Mouse (Mus musculus) lung, adult 18-20 months (tissue): ENCODE measurements around the gene Atrnl1.
"Not testable (repeated sequence)": the region's sequence is repeated elsewhere in the genome, so short reads cannot be mapped to it uniquely, and the experiment has no call there.

Source experiments
- DNase-seq, 2 experiments: peaks; one replicate each; pipeline ENCODE4 v3.0.0; 2022; ENCODE audit warnings: mixed read lengths in 2 of 2

Gene Atrnl1

DNA sequence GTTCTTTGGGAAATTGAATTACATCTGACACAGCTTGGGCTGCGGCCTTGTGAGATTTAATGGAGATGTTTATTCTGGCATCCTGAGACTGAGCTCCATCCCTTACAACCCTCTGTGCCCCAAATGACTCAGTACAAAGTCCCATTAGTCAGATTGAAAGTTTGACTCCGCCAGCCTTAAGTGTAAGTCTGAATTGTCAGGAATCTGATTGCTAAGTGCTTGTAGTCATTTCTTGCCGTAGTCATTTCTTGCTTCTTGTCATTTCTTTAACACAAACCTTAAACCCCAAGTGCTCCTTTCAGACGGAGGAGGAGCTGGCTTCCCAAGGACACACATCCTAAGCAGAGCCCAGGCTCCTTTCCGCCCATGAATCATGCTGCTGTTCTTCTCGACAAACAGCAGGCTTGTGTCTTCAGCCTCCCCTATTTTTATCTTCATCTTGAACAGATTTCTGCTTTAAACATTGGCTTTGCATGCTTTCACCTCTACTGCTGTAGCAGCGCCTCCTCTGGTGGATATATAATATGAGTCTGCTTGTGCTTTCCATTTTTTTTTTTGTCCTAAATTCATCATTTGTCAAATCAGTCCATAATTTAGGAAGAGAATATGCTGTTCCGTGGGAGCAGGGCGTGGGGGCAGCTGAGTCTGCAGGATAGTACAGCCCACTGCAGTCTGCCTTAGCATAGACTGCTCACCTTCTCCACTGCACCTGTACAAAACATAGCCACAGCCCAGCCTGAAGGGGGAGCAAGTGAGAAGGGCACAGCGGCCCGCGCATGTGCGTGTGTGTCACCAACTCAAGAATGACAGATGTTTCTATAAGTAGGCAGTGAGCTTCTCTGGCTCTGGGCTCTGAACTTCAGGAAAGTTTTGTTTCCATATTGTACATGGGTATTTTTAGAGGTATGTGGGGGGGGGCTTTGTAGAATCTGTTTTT is 214.7 kb downstream of the Atrnl1 start:
- no peak for DNase-seq

DNA sequence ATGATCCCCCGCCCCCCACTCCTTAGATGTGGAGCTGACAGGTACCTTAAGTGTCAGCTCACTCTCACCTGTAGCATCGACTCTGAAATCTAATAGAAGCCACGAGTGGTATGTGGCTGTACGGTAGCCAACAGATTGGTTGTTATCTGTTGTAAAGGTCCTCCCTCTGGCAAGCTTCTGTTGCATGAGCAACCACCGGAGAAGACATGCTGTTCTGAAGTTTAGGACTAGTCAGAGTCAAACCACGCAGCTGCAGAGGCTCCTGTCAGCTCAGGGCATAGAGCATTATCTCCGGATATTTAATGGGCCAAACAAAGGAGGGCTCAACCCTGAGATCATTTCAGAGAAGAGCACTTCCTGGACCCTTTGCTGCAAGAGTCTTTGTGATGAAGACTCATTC is 222.2 kb downstream of the Atrnl1 start:
- no peak for DNase-seq

DNA sequence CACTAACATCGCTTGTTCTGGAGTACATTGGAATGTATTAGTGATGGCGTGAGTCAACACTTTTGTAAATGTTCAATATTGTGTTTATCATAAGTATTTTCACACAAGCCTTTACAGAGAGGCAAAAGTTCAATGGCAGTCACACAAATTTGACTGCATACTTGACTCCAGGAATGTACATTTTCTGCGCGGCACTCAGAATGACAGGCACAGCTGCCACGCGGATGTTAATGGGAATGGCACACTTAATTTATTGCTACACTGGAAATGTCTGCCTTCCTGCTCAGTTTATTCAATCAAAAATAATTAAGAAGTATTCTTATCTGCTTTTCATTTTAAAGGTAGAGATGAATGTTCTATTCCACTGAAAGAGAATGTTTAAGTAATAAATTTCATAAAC is 227.0 kb downstream of the Atrnl1 start:
- DNase-seq, result no peak

- DNase-seq, result no peak
Observed at GRCm38 (mm10) chr19:57838546-57838945, 227.7 kb downstream of the Atrnl1 start.

DNA sequence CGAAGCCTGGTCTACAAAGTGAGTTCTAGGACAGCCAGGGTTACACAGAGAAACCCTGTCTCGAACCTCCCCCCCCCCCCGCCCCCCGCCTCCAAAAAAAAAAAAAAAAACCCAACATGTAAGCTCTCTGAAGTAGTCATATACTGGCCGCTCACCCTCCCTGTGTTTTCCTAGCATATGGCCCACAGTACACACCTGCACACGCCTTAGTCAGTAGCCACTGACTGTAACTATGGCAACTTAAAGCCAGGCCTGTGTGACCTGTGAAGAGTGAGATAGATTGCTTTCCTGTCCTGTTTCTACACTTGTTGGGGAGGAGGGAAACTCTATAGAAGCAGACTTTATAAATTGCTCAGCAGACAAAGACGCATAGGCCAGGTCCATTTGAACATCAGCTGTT is 239.1 kb downstream of the Atrnl1 start:
- DNase-seq, result no peak

GRCm38 (mm10) chr19:57868350-57868749 is 257.5 kb downstream of the Atrnl1 start:
- peak; percentile 45 to 62 for DNase-seq

DNA sequence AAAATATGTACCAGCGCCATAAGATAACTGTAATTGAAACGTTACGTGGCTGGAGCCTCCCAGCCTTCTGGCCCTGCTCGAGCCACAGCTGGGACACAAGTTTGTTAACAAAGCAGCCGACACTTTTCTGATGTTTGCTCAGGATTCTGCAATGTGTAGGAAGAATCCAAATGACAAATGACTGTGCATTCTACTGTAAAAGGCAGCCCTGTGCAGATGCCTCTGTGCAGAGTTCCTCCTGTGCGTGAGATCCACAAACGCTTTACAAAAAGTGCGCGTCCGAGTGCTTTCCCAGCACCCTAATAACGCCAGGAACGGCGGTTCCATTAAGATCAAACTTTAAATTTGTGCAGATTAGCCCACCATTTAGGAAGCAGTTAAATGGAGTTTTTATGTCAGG is 260.0 kb downstream of the Atrnl1 start:
- DNase-seq, result no peak

DNA sequence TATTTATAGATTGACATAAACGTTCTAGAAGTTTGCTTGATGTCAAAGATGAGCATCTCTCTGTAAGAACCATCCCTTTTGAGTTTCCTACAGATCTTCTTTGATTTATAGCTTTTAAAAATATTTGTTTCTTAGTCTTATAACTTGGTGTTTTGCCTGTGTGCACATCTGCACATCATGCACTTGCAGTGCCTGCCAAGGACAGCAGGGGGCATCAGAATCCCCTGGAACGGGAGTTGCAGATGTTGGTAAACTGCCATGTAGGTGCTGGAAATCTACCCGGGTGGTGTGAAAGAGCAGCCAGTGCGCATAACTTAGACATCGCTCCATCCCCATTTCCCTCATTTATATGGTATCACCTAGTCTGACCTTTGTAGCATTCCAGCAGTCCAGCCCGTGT is 265.2 kb downstream of the Atrnl1 start:
- DNase-seq, result no peak

DNA sequence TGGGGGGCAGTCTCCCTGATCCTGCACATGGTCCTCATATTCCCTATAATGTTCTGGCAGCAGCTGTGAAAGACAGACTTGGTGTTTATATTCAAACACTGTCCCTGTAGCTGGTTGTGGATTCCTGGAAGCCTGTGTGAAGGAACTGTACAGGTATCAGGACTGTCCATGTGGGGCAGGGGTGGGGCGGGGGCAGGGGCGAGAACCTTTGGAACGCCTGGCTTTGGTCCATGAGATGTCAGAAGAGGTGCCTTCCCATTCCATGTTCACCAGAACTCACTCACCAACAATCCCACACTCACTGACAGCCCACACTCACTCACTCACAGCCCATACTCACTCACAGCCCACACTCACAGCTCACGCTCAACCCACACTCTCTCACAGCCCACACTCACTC is 266.5 kb downstream of the Atrnl1 start:
- DNase-seq, result no peak

GRCm38 (mm10) chr19:57878583-57878982 is 267.7 kb downstream of the Atrnl1 start:
- DNase-seq, result no peak

DNA sequence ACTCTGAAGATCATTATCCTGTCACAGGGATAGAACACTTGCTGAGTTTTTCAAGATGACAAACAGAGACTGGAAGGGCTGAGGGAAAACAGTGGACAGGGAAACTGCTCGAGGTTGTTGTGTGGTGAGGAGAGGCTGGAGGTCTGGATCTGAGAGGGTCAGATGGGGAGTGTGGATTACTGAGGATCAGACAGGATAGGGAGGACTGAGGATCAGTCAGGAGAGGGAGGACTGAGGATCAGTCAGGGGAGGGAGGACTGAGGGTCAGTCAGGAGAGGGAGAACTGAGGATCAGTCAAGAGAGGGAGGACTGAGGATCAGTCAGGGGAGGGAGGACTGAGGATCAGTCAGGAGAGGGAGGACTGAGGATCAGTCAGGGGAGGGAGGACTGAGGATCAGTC is 269.0 kb downstream of the Atrnl1 start:
- not testable (repeated sequence) for DNase-seq

- DNase-seq, result no peak
Observed at GRCm38 (mm10) chr19:57881927-57882326, 271.1 kb downstream of the Atrnl1 start.

GRCm38 (mm10) chr19:57888871-57889270 is 278.0 kb downstream of the Atrnl1 start:
- DNase-seq, result no peak

- no peak for DNase-seq
Observed at GRCm38 (mm10) chr19:57889741-57890140, 278.9 kb downstream of the Atrnl1 start.

DNA sequence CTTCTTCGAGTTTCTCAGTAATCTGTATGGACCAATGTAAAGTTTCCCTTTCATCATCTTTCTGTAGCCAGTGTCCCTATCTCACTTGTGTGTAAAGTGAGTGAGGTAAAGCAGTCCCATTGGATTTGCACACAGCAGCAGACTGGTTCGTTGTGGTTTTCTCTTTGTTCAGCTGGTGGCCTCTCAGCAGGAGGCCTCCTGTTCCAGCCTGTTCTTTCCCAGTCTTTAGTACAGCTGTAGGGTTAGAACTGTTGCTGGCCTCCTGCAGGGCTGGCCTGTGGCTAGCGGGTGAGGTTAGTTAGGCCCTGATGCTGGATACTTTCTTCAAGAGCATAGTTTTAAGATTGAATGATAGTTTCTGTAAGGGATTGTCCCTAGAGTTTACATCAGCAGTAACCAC is 280.1 kb downstream of the Atrnl1 start:
- DNase-seq, result no peak

DNA sequence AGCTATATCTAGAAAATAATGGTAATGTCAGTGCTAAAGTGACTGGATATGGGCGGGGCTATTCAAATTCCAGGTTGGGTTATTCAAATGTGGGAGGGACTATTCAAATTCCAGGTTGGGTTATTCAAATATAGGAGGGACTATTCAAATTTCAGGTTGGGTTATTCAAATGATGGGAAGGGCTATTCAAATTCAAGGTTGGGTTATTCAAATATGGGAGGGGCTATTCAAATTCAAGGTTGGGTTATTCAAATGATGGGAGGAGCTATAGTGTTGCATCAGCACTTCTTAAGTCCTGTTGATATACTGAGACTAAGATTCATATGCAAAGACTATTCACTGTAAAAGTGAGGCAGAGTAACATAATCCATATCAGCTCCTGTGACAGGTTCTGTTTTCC is 283.4 kb downstream of the Atrnl1 start:
- DNase-seq, result no peak

- no peak for DNase-seq
Observed at GRCm38 (mm10) chr19:57900037-57900436, 289.2 kb downstream of the Atrnl1 start.

DNA sequence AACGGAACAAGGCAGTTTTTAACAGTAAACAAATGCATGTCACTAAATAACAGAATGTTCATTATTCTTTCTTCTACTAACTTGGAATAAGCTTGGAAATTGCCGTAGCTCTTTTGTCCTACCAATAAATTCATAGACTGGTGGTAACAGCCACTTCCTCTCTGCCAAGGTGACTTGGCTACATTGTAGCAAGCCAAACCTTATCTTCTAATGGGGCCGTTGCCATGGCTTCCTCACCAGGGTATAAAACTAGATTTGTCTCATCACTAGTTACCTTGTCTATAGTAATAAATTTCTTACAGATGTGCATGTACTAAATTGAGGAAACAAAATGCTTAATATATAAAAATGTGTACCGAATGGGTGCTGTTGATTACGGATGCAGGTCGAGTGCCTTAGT is 298.6 kb downstream of the Atrnl1 start:
- no peak for DNase-seq

- no peak for DNase-seq
Observed at GRCm38 (mm10) chr19:57910650-57911049, 299.8 kb downstream of the Atrnl1 start.

DNA sequence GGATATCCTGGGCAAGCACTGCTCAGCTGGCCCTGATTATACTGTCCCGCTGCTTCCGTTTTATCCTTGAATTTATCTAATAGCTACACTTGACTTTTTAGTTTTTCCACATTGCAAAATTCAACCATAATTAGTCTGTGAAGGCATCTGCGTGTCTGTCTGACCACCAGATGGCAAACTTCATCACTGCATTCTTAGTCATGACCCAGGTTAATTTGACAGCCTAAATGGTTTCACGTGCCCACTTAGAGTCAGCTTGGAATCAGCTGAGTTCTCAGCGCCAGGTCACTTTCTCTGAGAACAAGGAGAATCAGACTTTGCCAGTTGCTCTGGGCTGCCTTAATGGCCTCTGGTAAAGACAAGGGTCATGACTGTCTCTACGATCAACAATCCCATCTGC is 305.5 kb downstream of the Atrnl1 start:
- DNase-seq, result peak; percentile 13 to 41

DNA sequence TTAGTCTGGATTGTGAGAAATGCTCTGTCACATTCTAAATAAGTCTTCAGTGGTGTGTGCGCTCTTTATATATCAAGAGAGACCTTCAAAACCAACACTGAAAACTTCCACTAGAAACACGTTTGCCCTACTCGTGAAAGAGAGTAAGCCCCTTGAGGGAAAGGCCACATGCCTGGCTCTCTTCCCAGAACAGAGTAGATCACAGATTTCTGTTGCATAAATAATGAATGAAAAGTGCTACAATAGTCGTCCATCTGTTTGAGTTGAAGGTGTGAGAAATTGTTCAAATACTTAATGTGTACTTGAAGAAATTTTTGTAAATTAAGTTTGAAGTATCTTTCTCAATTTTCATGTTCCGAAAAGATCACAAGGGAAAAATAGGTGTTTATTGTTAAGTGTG is 312.2 kb downstream of the Atrnl1 start:
- peak; percentile 11 to 36 for DNase-seq

DNA sequence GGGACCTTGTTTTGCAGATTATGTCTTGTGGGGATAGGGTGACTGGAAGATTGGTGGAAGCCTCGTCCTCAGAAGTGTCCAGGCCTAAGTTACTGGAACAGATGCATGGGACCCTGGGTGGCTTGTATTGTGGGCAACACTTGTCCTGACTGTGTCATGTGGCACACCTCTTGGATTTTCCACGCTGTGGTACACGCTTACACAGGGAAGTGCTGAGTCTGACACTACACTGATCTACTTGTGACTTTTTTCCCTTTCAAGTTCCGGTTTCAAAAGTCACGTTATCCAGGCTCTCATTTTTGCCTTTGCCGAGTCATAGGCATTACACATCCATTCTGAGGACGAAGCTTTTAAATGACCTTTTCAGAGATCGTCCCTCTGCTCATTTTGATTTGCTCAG is 314.0 kb downstream of the Atrnl1 start:
- DNase-seq, result no peak

- DNase-seq, result no peak
Observed at GRCm38 (mm10) chr19:57925681-57926080, 314.8 kb downstream of the Atrnl1 start.

GRCm38 (mm10) chr19:57926164-57926860 is 315.5 kb downstream of the Atrnl1 start:
- DNase-seq, result no peak
